Mouse (Mus musculus) kidney, postnatal 0 days (tissue): ENCODE results near the gene Hypk. TPM values are rescaled to one million over a fixed set of nuclear protein-coding genes. Genes with fewer than 3 reads are reported as not detected.

Source experiments
- ATAC-seq: fragments of 200-750 bp; cut with Nextera tagmentation; replicated peaks from 2 replicates; pipeline ENCODE4 v1.8.0; 2017; ENCODE audit warnings: low read depth, moderate number of reproducible peaks, moderate TSS enrichment, moderate library complexity; ENCODE audit not compliant: low FRiP score
- DNase-seq: peaks from one replicate; pipeline ENCODE4 v3.0.0-alpha.2; 2016; ENCODE audit warnings: low spot score
- H3K27ac ChIP-seq: fragments of 300-500 bp; sonication (generic); 2 replicates; pipeline ENCODE4 v1.5.1; 2014; ENCODE audit warnings: mild to moderate bottlenecking
- H3K27me3 ChIP-seq: fragments of 300-500 bp; sonication (generic); 2 replicates; pipeline ENCODE4 v1.6.1; 2014; ENCODE audit warnings: low read length, mixed read lengths; ENCODE audit not compliant: insufficient read depth
- H3K36me3 ChIP-seq: fragments of 300-500 bp; sonication (generic); 2 replicates; pipeline ENCODE4 v1.6.1; 2014; ENCODE audit warnings: low read length, mixed read lengths; ENCODE audit not compliant: insufficient read depth
- H3K4me1 ChIP-seq: fragments of 300-500 bp; sonication (generic); replicated peaks from 2 replicates; pipeline ENCODE4 v1.6.1; 2014; ENCODE audit warnings: antibody characterized with exemption, low read length, mixed read lengths; ENCODE audit not compliant: insufficient read depth
- H3K4me2 ChIP-seq: fragments of 300-500 bp; sonication (generic); 2 replicates; pipeline ENCODE4 v1.6.1; 2014; ENCODE audit warnings: mild to moderate bottlenecking, low read length, moderate library complexity, mixed read lengths
- H3K4me3 ChIP-seq: fragments of 300-500 bp; sonication (generic); replicated peaks from 2 replicates; pipeline ENCODE4 v1.5.1; 2014; ENCODE audit warnings: low read depth, low read length
- H3K9ac ChIP-seq: fragments of 300-500 bp; sonication (generic); 2 replicates; pipeline ENCODE4 v1.6.1; 2014; ENCODE audit warnings: low read depth, low read length
- H3K9me3 ChIP-seq: fragments of 300-500 bp; sonication (generic); replicated peaks from 2 replicates; pipeline ENCODE4 v1.6.1; 2016; ENCODE audit warnings: low read length, inconsistent platforms, mixed read lengths
- CTCF ChIP-seq: IDR thresholded peaks from 2 replicates; pipeline ENCODE4 v1.5.1; 2016; ENCODE audit warnings: antibody characterized with exemption, low read depth, mild to moderate bottlenecking, moderate library complexity
- WGBS: fragments of 180-500 bp; shearing (Covaris S2); extraction: QIAGEN DNeasy Blood & Tissue Kit; methylation state at CpG from one replicate; pipeline ENCODE4 v1.1.7; 2014; 5-methylcytosine and 5-hydroxymethylcytosine counted together
- polyA plus RNA-seq: library from polyadenylated mRNA; unstranded; fragments of >200 nt; fragmentation: Nextera tagmentation; extraction: Ambion mirVana; gene quantifications from 2 replicates; pipeline ENCODE4 v1.2.1, GENCODE M21; 2015

The Hypk gene
- polyA plus RNA-seq, 1 experiment from 2014 or later, result 123 TPM

GRCm38 (mm10) chr2:121415103-121415502, 38.0 kb upstream of the Hypk start:
- Histone ChIP-seq H3K4me3 (peak overlapping the region; percentile 97), H3K9me3 (no peaks in the 10 kb centered on the region), H3K4me2 (peak overlapping the region; percentile 67), H3K4me1 (peaks cover 15% of the 10 kb centered on the region; the same call in 1 of the 2 replicates), H3K36me3 (peaks cover 17% of the 10 kb centered on the region; the same call in 1 of the 2 replicates), H3K27me3 (no peaks in the 10 kb centered on the region), H3K9ac (peak overlapping the region; percentile 99; the same call in 1 of the 2 replicates), H3K27ac (no peak overlapping the region)
- DNase-seq (no peak), ATAC-seq (no peak)
- 39% methylated on average over 3 of the region's 3 CpGs for WGBS
- no peak for TF ChIP-seq CTCF

- Histone ChIP-seq H3K36me3 (peaks cover 17% of the 10 kb centered on the region; the same call in 1 of the 2 replicates), H3K9ac (no peak overlapping the region), H3K27me3 (no peaks in the 10 kb centered on the region), H3K27ac (no peak overlapping the region), H3K4me2 (peak overlapping the region; percentile 67), H3K4me1 (peaks cover 15% of the 10 kb centered on the region; the same call in 1 of the 2 replicates), H3K9me3 (no peaks in the 10 kb centered on the region), H3K4me3 (0 out of 2 replicates have a peak overlapping the region, but pooled peaks have one; percentile 11)
- DNase-seq (no peak), ATAC-seq (no peak)
- TF ChIP-seq CTCF, result no peak
- WGBS, result 66% methylated on average over 3 of the region's 3 CpGs
Measured at GRCm38 (mm10) chr2:121415591-121415990, 37.5 kb upstream of the Hypk start.

DNA sequence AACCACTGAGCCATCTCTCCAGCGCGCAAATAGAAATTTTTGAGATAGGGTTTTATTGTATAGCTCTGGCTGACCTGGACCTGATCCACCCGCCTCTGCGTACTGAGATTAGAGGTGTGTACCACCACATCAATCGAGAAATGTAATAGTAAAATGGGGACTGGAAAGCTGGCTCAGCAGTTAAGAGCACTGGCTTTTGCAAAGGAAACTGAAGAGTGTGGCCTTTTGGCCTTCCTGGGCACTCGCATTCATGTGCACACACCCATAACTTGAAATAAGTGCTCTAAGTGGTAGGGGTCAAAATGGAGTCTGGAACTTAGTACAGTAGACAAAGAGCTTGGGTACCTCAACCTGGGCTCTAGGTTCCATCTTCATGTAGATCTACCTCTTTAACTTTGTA, 36.7 kb upstream of the Hypk start:
- WGBS, result 82% methylated on average over 6 of the region's 6 CpGs
- DNase-seq, result no peak

DNA sequence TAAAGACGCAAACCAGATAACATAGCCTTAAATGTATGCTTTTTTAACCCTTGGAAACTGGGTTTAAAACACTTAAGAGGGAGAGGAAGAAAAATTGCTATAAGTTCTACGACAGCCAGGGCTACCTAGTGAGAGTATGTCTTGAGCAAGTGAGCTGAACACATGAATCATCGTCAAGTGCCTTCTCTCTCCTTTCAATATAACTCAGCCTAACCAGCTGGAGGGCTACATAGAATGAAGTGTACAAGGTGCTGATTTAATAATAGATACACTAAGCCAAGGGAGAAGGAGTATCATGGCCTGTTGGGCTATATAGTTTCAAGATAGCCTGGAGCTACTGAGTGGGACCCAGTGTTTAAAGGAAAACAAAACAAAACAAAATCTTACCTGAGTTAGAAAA, 34.6 kb upstream of the Hypk start:
- H3K27me3 ChIP-seq, result no peaks in the 10 kb centered on the region
- no peak overlapping the region for H3K4me3 ChIP-seq
- H3K27ac ChIP-seq, result no peak overlapping the region
- DNase-seq (no peak), ATAC-seq (no peak)
- H3K4me1 ChIP-seq, result peaks cover 15% of the 10 kb centered on the region; the same call in 1 of the 2 replicates
- TF ChIP-seq CTCF, result no peak
- no peaks in the 10 kb centered on the region for H3K9me3 ChIP-seq
- H3K36me3 ChIP-seq, result peaks cover 26% of the 10 kb centered on the region; the same call in 1 of the 2 replicates
- H3K9ac ChIP-seq, result no peak overlapping the region
- 83% methylated on average over 3 of the region's 3 CpGs for WGBS
- H3K4me2 ChIP-seq, result no peak overlapping the region

More for the DNA sequence above, 36.7 kb upstream of the Hypk start:
- Histone ChIP-seq H3K27me3 (no peaks in the 10 kb centered on the region), H3K4me2 (no peak overlapping the region), H3K4me3 (no peak overlapping the region), H3K4me1 (peaks cover 15% of the 10 kb centered on the region; the same call in 1 of the 2 replicates), H3K9ac (no peak overlapping the region), H3K9me3 (no peaks in the 10 kb centered on the region), H3K36me3 (peaks cover 17% of the 10 kb centered on the region; the same call in 1 of the 2 replicates), H3K27ac (no peak overlapping the region)
- no peak for TF ChIP-seq CTCF
- ATAC-seq, result no peak

DNA sequence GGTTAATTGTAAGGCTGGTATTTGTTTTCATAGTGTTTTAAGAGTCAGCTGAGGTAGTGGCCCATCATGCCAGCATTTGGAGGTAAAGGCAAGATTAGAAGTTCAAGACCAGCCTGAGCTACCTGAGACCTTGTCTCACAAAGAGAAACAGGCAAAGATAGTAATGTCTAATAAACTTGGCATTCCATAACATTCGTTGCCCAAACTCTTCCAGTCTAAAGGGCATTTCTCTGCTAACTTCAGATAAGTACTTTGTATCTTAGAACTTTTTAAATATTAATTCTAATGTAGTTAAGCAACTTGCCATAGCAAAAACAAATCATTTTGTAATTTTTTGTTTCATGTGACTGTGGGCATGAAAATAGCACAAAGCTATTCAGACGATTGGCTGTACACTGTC, 29.9 kb upstream of the Hypk start:
- ATAC-seq (no peak), DNase-seq (no peak)
- peaks cover 42% of the 10 kb centered on the region; the same call in 1 of the 2 replicates for H3K36me3 ChIP-seq
- 87% methylated on average over 2 of the region's 2 CpGs for WGBS
- H3K4me2 ChIP-seq, result no peak overlapping the region
- no peak overlapping the region for H3K27ac ChIP-seq
- no peak overlapping the region for H3K9ac ChIP-seq
- H3K4me3 ChIP-seq, result no peak overlapping the region
- H3K27me3 ChIP-seq, result no peaks in the 10 kb centered on the region
- TF ChIP-seq CTCF, result no peak
- no peaks in the 10 kb centered on the region for H3K9me3 ChIP-seq
- no peaks in the 10 kb centered on the region for H3K4me1 ChIP-seq

GRCm38 (mm10) chr2:121425890-121426289, 27.2 kb upstream of the Hypk start:
- no peaks in the 10 kb centered on the region for H3K27me3 ChIP-seq
- H3K9ac ChIP-seq, result no peak overlapping the region
- no peaks in the 10 kb centered on the region for H3K9me3 ChIP-seq
- no peaks in the 10 kb centered on the region for H3K4me1 ChIP-seq
- H3K36me3 ChIP-seq, result peaks cover 47% of the 10 kb centered on the region
- no peak overlapping the region for H3K4me3 ChIP-seq
- H3K27ac ChIP-seq, result no peak overlapping the region
- TF ChIP-seq CTCF, result no peak
- no peak overlapping the region for H3K4me2 ChIP-seq
- no peak for DNase-seq
- 100% methylated on average over 2 of the region's 2 CpGs for WGBS
- ATAC-seq, result no peak

DNA sequence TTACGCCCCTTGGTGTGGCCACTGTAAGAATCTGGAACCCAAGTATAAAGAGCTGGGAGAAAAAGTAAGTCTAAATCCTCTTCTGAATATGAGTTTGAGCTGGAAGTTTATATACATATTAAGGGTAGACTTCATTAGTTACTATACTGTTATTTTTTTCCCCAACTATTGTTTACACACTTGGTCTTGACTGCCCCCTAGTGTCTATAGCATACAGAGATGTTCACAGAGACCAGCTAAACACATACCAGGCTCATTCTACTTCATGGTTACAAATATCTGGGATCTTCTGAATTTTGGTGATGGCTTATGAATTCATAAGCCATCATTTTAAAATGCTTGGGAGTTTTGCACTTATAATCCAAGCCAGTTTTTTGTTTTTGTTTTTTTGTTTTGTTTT, 18.2 kb upstream of the Hypk start:
- DNase-seq, result peak; percentile 74
- H3K4me1 ChIP-seq, result no peaks in the 10 kb centered on the region
- ATAC-seq, result no peak
- WGBS, result 91% methylated on average over 1 of the region's 1 CpGs
- no peak overlapping the region for H3K27ac ChIP-seq
- H3K4me3 ChIP-seq, result no peak overlapping the region
- no peaks in the 10 kb centered on the region for H3K27me3 ChIP-seq
- peak; percentile 61 for TF ChIP-seq CTCF
- no peak overlapping the region for H3K4me2 ChIP-seq
- H3K36me3 ChIP-seq, result peaks cover 70% of the 10 kb centered on the region
- H3K9ac ChIP-seq, result no peak overlapping the region
- no peaks in the 10 kb centered on the region for H3K9me3 ChIP-seq
